Mouse (Mus musculus): ENCODE measurements around the gene Clcn3. TPM values are rescaled to one million over a fixed set of nuclear protein-coding genes. Genes with fewer than 3 reads are reported as not detected.

The Clcn3 gene
- polyA plus RNA-seq, 1 experiment from 2014 or later, result 17.9 TPM

DNA sequence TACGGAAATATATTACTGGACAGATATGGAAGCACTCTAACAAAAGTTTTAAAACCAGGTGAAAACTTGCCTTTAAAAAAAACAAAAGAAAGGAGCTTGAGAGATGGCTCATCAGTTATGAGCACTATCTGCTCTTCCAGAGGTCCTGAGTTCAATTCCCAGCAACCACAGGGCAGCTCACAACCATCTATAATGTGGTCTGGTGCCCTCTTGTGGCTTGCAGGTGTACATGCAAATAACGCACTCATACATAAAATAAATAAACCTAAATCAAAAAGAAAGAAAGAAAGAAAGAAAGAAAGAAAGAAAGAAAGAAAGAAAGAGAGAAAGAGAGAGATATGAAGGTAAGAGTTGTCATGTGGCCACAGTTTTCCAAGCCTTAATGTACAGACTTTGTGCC lies 40.2 kb downstream of the Clcn3 start:
- H3K4me2 ChIP-seq (replicated peaks; ENCODE audit: low read depth, low read length), result no peak overlapping the region
- no peaks in the 10 kb centered on the region for H3K36me3 ChIP-seq (ENCODE audit: insufficient read depth, low read length)
- WGBS, result 96% methylated on average over 2 of the region's 2 CpGs
- no peaks in the 10 kb centered on the region for H3K9me3 ChIP-seq (ENCODE audit: low read length)
- H3K9ac ChIP-seq (replicated peaks; ENCODE audit: low read depth), result no peak overlapping the region
- DNase-seq (ENCODE audit: low spot score) (no peak), ATAC-seq (no peak)
- no peaks in the 10 kb centered on the region for H3K4me1 ChIP-seq (ENCODE audit: insufficient read depth, low read depth, low read length)
- peak; percentile 22; the same call in 1 of the 2 replicates for TF ChIP-seq CTCF (IDR thresholded peaks at IDR 0.05)
- TF ChIP-seq EP300 (IDR thresholded peaks at IDR 0.05), result no peak
- H3K27ac ChIP-seq (ENCODE audit: low read length), result no peak overlapping the region
- no peaks in the 10 kb centered on the region for H3K27me3 ChIP-seq (replicated peaks; ENCODE audit: insufficient read depth, low read length)
- no peak overlapping the region for H3K4me3 ChIP-seq (ENCODE audit: low read depth, low read length)

DNA sequence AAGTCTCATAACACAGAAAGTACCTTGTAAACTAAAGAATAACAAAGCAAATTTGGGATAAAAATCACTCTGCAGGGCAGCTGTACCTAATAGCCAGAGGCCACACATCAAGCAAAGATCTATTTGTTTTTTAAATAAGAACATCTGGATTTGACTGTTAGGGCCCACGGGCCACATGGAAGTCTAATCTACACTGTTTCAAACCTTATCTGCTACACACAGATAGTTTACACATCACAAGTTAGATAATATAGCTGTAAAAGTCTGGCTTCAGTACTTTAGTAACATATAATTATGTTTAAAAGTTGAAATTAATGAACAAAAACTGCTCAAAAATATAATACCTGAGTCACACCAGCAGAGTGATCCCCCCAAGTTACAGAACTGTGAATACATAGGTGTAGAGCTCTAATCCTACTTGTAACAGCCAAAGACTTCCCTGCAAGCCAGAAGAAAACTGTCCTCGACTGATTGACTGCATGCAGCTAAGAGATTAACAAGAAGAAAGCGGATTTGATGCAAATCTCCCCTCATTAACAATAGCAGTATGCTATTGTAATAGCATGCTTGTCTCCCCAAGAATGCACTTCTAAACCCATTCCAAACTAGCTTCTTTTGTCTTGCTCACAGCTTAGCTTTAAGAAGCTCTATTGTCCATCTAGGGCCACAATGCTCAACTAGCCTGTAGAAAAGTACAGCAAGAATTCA lies 44.2 kb downstream of the Clcn3 start:
- Histone ChIP-seq H3K4me1 (ENCODE audit: insufficient read depth, low read depth, low read length) (no peaks in the 10 kb centered on the region), H3K27ac (ENCODE audit: low read length) (no peak overlapping the region), H3K9ac (replicated peaks; ENCODE audit: low read depth) (no peak overlapping the region), H3K4me2 (replicated peaks; ENCODE audit: low read depth, low read length) (no peak overlapping the region), H3K36me3 (ENCODE audit: insufficient read depth, low read length) (no peaks in the 10 kb centered on the region), H3K27me3 (replicated peaks; ENCODE audit: insufficient read depth, low read length) (no peaks in the 10 kb centered on the region), H3K4me3 (ENCODE audit: low read depth, low read length) (no peak overlapping the region), H3K9me3 (ENCODE audit: low read length) (no peaks in the 10 kb centered on the region)
- TF ChIP-seq CTCF (IDR thresholded peaks at IDR 0.05), result no peak
- no peak for TF ChIP-seq EP300 (IDR thresholded peaks at IDR 0.05)
- WGBS, result 50% methylated on average over 3 of the region's 3 CpGs
- ATAC-seq, result no peak
- DNase-seq (ENCODE audit: low spot score), result no peak

DNA sequence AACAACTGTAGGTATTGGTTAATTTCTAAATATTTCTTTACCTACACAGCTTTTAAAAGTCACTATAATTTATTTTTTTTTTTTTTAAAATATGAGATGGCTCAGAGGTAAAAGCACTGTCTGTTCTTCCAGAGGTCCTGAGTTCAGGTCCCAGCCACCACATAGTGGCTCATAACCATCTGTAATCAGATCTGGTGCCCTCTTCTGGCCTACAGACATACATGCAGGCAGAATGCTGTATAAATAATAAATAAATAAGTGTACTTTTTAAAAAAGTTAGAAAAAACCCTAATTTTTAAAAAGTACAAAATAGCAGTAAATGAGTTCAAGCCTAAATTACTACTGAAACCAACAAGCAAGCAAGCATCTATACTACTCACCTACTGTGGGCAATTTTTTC lies 49.5 kb downstream of the Clcn3 start:
- Histone ChIP-seq H3K4me1 (ENCODE audit: insufficient read depth, low read depth, low read length) (no peaks in the 10 kb centered on the region), H3K27me3 (replicated peaks; ENCODE audit: insufficient read depth, low read length) (no peaks in the 10 kb centered on the region), H3K9me3 (ENCODE audit: low read length) (no peaks in the 10 kb centered on the region), H3K4me3 (ENCODE audit: low read depth, low read length) (no peak overlapping the region), H3K9ac (replicated peaks; ENCODE audit: low read depth) (no peak overlapping the region), H3K27ac (ENCODE audit: low read length) (no peak overlapping the region), H3K36me3 (ENCODE audit: insufficient read depth, low read length) (no peaks in the 10 kb centered on the region), H3K4me2 (replicated peaks; ENCODE audit: low read depth, low read length) (no peak overlapping the region)
- no peak for DNase-seq (ENCODE audit: low spot score)
- no peak for ATAC-seq
- TF ChIP-seq EP300 (IDR thresholded peaks at IDR 0.05) (no peak), CTCF (IDR thresholded peaks at IDR 0.05) (peak; percentile 19; the same call in 1 of the 2 replicates)

DNA sequence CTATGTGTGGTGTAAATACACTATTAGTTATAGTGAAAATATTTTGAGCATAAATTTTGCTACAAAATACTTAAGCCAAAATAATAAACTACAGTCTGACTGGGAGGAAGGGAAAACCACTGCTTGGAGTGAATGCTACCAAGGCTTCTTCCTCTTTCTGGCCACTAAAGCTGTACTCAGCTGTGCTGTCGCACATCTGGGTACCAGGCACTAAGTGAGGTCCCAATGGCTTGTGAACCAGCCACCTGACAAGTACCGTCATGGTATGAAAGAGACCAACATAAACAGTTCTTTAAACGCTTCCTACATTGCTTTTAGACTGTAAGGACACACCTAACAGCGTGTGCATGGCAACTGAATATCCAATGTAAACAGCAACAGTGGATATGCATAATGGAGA lies 62.9 kb downstream of the Clcn3 start:
- H3K9ac ChIP-seq (replicated peaks; ENCODE audit: low read depth), result no peak overlapping the region
- no peaks in the 10 kb centered on the region for H3K36me3 ChIP-seq (ENCODE audit: insufficient read depth, low read length)
- no peak for ATAC-seq
- DNase-seq (ENCODE audit: low spot score), result no peak
- H3K27ac ChIP-seq (ENCODE audit: low read length), result no peak overlapping the region
- H3K4me3 ChIP-seq (ENCODE audit: low read depth, low read length), result no peak overlapping the region
- no peak overlapping the region for H3K4me2 ChIP-seq (replicated peaks; ENCODE audit: low read depth, low read length)
- no peaks in the 10 kb centered on the region for H3K9me3 ChIP-seq (ENCODE audit: low read length)
- no peaks in the 10 kb centered on the region for H3K4me1 ChIP-seq (ENCODE audit: insufficient read depth, low read depth, low read length)
- TF ChIP-seq EP300 (IDR thresholded peaks at IDR 0.05) (no peak), CTCF (IDR thresholded peaks at IDR 0.05) (no peak)
- H3K27me3 ChIP-seq (replicated peaks; ENCODE audit: insufficient read depth, low read length), result no peaks in the 10 kb centered on the region
- WGBS, result 69% methylated on average over 4 of the region's 4 CpGs

DNA sequence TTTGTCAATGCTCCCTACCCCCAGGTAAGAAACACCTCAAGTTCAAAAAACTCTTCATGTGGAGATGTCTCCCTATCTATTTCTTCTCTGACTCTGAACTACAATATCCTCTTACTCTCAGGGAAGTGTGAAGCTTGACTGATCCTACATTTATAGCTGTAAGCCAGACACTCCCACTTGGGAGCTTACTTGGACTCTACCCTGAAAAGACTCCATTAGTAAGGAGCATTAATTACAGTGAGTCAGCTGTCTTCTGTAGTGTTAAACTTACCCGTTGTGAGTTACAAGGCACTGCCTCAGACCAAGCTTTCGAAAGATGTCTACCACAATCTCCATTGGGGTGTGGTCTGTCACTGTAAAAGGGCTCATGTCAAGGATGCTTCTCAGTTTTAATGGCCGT lies 64.0 kb downstream of the Clcn3 start:
- ATAC-seq, result no peak
- WGBS, result 82% methylated on average over 3 of the region's 3 CpGs

DNA sequence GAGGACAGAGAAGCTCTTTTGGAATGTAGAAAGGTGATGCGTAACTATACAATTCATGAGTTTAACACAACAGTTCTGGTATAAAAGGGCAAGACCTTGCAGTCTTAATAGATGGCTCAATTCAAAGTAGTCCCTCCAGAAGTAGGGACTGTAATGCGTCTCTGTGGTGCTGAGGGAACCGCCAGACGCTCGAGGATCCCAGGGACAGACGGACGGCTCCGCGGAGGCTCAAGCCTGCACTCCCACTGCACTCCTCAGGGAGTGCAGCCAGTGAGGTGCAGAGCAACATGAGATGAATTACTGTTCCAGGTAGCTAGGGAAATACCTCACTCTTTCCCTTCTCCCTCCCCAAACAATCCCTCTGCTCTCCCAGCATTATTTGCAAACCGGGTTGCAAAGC lies 70.5 kb downstream of the Clcn3 start:
- Histone ChIP-seq H3K4me1 (ENCODE audit: insufficient read depth, low read depth, low read length) (no peaks in the 10 kb centered on the region), H3K4me3 (ENCODE audit: low read depth, low read length) (no peak overlapping the region), H3K9me3 (ENCODE audit: low read length) (no peaks in the 10 kb centered on the region), H3K36me3 (ENCODE audit: insufficient read depth, low read length) (no peaks in the 10 kb centered on the region), H3K9ac (replicated peaks; ENCODE audit: low read depth) (no peak overlapping the region), H3K27ac (ENCODE audit: low read length) (no peak overlapping the region), H3K27me3 (replicated peaks; ENCODE audit: insufficient read depth, low read length) (no peaks in the 10 kb centered on the region), H3K4me2 (replicated peaks; ENCODE audit: low read depth, low read length) (peak overlapping the region; percentile 17)
- DNase-seq (ENCODE audit: low spot score) (peak; percentile 19), ATAC-seq (no peak)
- 70% methylated on average over 10 of the region's 10 CpGs for WGBS
- TF ChIP-seq CTCF (IDR thresholded peaks at IDR 0.05) (no peak), EP300 (IDR thresholded peaks at IDR 0.05) (no peak)

More for the DNA sequence above, 64.0 kb downstream of the Clcn3 start:
- Histone ChIP-seq H3K9me3 (ENCODE audit: low read length) (no peaks in the 10 kb centered on the region), H3K4me3 (ENCODE audit: low read depth, low read length) (no peak overlapping the region), H3K27me3 (replicated peaks; ENCODE audit: insufficient read depth, low read length) (no peaks in the 10 kb centered on the region), H3K4me1 (ENCODE audit: insufficient read depth, low read depth, low read length) (no peaks in the 10 kb centered on the region), H3K4me2 (replicated peaks; ENCODE audit: low read depth, low read length) (no peak overlapping the region), H3K36me3 (ENCODE audit: insufficient read depth, low read length) (no peaks in the 10 kb centered on the region), H3K9ac (replicated peaks; ENCODE audit: low read depth) (no peak overlapping the region), H3K27ac (ENCODE audit: low read length) (no peak overlapping the region)
- TF ChIP-seq CTCF (IDR thresholded peaks at IDR 0.05) (no peak), EP300 (IDR thresholded peaks at IDR 0.05) (no peak)
- no peak for DNase-seq (ENCODE audit: low spot score)
